Mouse (Mus musculus) erythroid progenitor cell, adult 5-6 weeks (primary cell): ENCODE results near the gene Tmem30c. TPM values are rescaled to one million over a fixed set of nuclear protein-coding genes. Genes with fewer than 3 reads are reported as not detected.

ENCODE experiments used
- ATAC-seq: replicated peaks from 2 replicates; pipeline ENCODE4 v1.8.0; 2016; ENCODE audit warnings: moderate number of reproducible peaks, mild to moderate bottlenecking, moderate TSS enrichment, inconsistent platforms; ENCODE audit not compliant: poor library complexity, low FRiP score, severe bottlenecking
- total RNA-seq, 2 experiments: library from RNA; stranded (forward) in 1 of 2; stranded (reverse) in 1 of 2; fragments of 150-400 nt in 1 of 2; fragments of 186-747, 209-891 nt in 1 of 2; gene quantifications; 2 replicates each; pipeline versions ENCODE4 v1.2.3 to v1.2.4; 2015 to 2017; ENCODE audit warnings: low replicate concordance in 2 of 2

Tmem30c gene
- total RNA-seq, 2 experiments from 2014 or later, result not detected

GRCm38 (mm10) chr16:57301512-57302115, 8.9 kb upstream of the Tmem30c start:
- no peak for ATAC-seq

- no peak for ATAC-seq
Observed at GRCm38 (mm10) chr16:57295216-57295934, 2.7 kb upstream of the Tmem30c start.

- no peak for ATAC-seq
Observed at GRCm38 (mm10) chr16:57292296-57292695, 369 bp downstream of the Tmem30c start.

- ATAC-seq, result no peak
Observed at GRCm38 (mm10) chr16:57291696-57292095, 969 bp downstream of the Tmem30c start.

GRCm38 (mm10) chr16:57281417-57281816, 11.2 kb downstream of the Tmem30c start:
- no peak for ATAC-seq

- ATAC-seq, result no peak
Observed at GRCm38 (mm10) chr16:57280221-57281217, 12.1 kb downstream of the Tmem30c start.

GRCm38 (mm10) chr16:57278976-57279626, 13.6 kb downstream of the Tmem30c start:
- ATAC-seq, result no peak

GRCm38 (mm10) chr16:57269751-57270150, 22.9 kb downstream of the Tmem30c start:
- no peak for ATAC-seq

- ATAC-seq, result no peak
Observed at GRCm38 (mm10) chr16:57268058-57268841, 24.4 kb downstream of the Tmem30c start.

GRCm38 (mm10) chr16:57267068-57267467, 25.6 kb downstream of the Tmem30c start:
- ATAC-seq, result no peak

- no peak for ATAC-seq
Observed at GRCm38 (mm10) chr16:57260152-57260551, 32.5 kb downstream of the Tmem30c start.

- no peak for ATAC-seq
Observed at GRCm38 (mm10) chr16:57259356-57260083, 33.1 kb downstream of the Tmem30c start.

GRCm38 (mm10) chr16:57251589-57252421, 40.9 kb downstream of the Tmem30c start:
- ATAC-seq, result no peak

- no peak for ATAC-seq
Observed at GRCm38 (mm10) chr16:57250991-57251390, 41.7 kb downstream of the Tmem30c start.

GRCm38 (mm10) chr16:57247464-57247863, 45.2 kb downstream of the Tmem30c start:
- no peak for ATAC-seq

- no peak for ATAC-seq
Observed at GRCm38 (mm10) chr16:57246596-57246995, 46.1 kb downstream of the Tmem30c start.

GRCm38 (mm10) chr16:57243858-57244248, 48.8 kb downstream of the Tmem30c start:
- ATAC-seq, result no peak
